Mouse (Mus musculus) liver, adult 2 months (tissue): ENCODE measurements around the gene Fbxo33. TPM values are rescaled to one million over a fixed set of nuclear protein-coding genes. Genes with fewer than 3 reads are reported as not detected.

ENCODE experiments used
- DNase-seq: peaks from one replicate; pipeline ENCODE4 v3.0.0-alpha.2; 2011; ENCODE audit warnings: low read depth, low spot score; ENCODE audit errors: extremely low read depth
- H3K27ac ChIP-seq: fragments of 200-500 bp; replicated peaks from 2 replicates; pipeline ENCODE4 v1.5.1; 2012; ENCODE audit warnings: low read depth, mild to moderate bottlenecking, control low read depth, inconsistent platforms, low read length; ENCODE audit not compliant: insufficient read depth
- H3K27me3 ChIP-seq: fragments of 200-500 bp; 2 replicates; pipeline ENCODE4 v1.6.1; 2012; ENCODE audit warnings: mild to moderate bottlenecking, moderate library complexity, low read length, inconsistent platforms; ENCODE audit not compliant: control insufficient read depth, insufficient read depth
- H3K36me3 ChIP-seq: fragments of 200-500 bp; 2 replicates; pipeline ENCODE4 v1.6.1; 2012; ENCODE audit warnings: low read length, inconsistent platforms; ENCODE audit not compliant: control insufficient read depth, insufficient read depth
- H3K4me1 ChIP-seq: fragments of 200-500 bp; 2 replicates; pipeline ENCODE4 v1.6.1; 2011; ENCODE audit warnings: low read length; ENCODE audit not compliant: control insufficient read depth, insufficient read depth
- H3K4me3 ChIP-seq: fragments of 200-500 bp; 2 replicates; pipeline ENCODE4 v1.5.1; 2011; ENCODE audit warnings: low read depth, mild to moderate bottlenecking, control low read depth, low read length, moderate library complexity; ENCODE audit not compliant: insufficient read depth
- H3K79me2 ChIP-seq: fragments of 200-500 bp; 2 replicates; pipeline ENCODE4 v1.6.1; 2012; ENCODE audit warnings: inconsistent platforms, mild to moderate bottlenecking, low read length, moderate library complexity; ENCODE audit not compliant: control insufficient read depth, insufficient read depth
- H3K9ac ChIP-seq: fragments of 200-500 bp; 2 replicates; pipeline ENCODE4 v1.6.1; 2012; ENCODE audit warnings: low read depth, mild to moderate bottlenecking, control low read depth, inconsistent platforms, low read length
- CTCF ChIP-seq: fragments of 200-500 bp; IDR thresholded peaks from 2 replicates; pipeline ENCODE4 v1.5.1; 2011; ENCODE audit warnings: low read depth, low read length, control low read depth
- POLR2A ChIP-seq: fragments of 200-500 bp; IDR thresholded peaks from 2 replicates; pipeline ENCODE4 v1.6.1; 2011; ENCODE audit warnings: low read length, control low read depth; ENCODE audit not compliant: insufficient read depth; ENCODE audit errors: extremely low read depth
- WGBS: fragments of 180-500 bp; shearing (Covaris S2); methylation state at CpG from one replicate; pipeline ENCODE4 v1.1.7; 2018; 5-methylcytosine and 5-hydroxymethylcytosine counted together
- polyA plus RNA-seq: library from polyadenylated mRNA; depleted of rRNA; stranded (reverse); fragments of >200 nt; gene quantifications from 2 replicates; pipeline ENCODE4 v1.2.3, GENCODE M21; 2012
- total RNA-seq: library from RNA; depleted of rRNA; stranded (reverse); fragments of >200 nt; gene quantifications from 2 replicates; pipeline ENCODE4 v1.2.3, GENCODE M21; 2014

Fbxo33 gene
- total and polyA plus RNA-seq, 2 experiments: 5.1 to 19.1 TPM

GRCm38 (mm10) chr12:59195065-59195464 is 24.5 kb downstream of the Fbxo33 start:
- TF ChIP-seq CTCF (no peak), POLR2A (no peak)
- Histone ChIP-seq H3K27me3 (no peaks in the 10 kb centered on the region), H3K27ac (peak overlapping the region; percentile 68), H3K36me3 (peaks cover 34% of the 10 kb centered on the region), H3K4me1 (peaks cover 17% of the 10 kb centered on the region), H3K4me3 (no peak overlapping the region), H3K9ac (no peak overlapping the region), H3K79me2 (no peaks in the 10 kb centered on the region)
- 28% methylated on average over 4 of the region's 4 CpGs for WGBS
- DNase-seq: peak; percentile 87

GRCm38 (mm10) chr12:59194341-59195003 is 25.1 kb downstream of the Fbxo33 start:
- no peak for DNase-seq
- Histone ChIP-seq H3K79me2 (no peaks in the 10 kb centered on the region), H3K27me3 (no peaks in the 10 kb centered on the region), H3K9ac (peak overlapping the region; percentile 12; the same call in 1 of the 2 replicates), H3K27ac (peak overlapping the region; percentile 79), H3K4me1 (peaks cover 17% of the 10 kb centered on the region), H3K36me3 (peaks cover 37% of the 10 kb centered on the region), H3K4me3 (no peak overlapping the region)
- TF ChIP-seq CTCF: no peak
- TF ChIP-seq POLR2A: no peak
- WGBS: 29% methylated on average over 9 of the region's 9 CpGs

GRCm38 (mm10) chr12:59193637-59194036 is 25.9 kb downstream of the Fbxo33 start:
- Histone ChIP-seq H3K27me3 (no peaks in the 10 kb centered on the region), H3K4me1 (peaks cover 17% of the 10 kb centered on the region), H3K27ac (0 out of 2 replicates have a peak overlapping the region, but pooled peaks have one; percentile 19), H3K4me3 (no peak overlapping the region), H3K79me2 (no peaks in the 10 kb centered on the region), H3K9ac (no peak overlapping the region), H3K36me3 (peaks cover 38% of the 10 kb centered on the region)
- WGBS: 63% methylated on average over 3 of the region's 3 CpGs
- TF ChIP-seq POLR2A (no peak), CTCF (no peak)
- DNase-seq: peak; percentile 31

GRCm38 (mm10) chr12:59188086-59188682 is 31.3 kb downstream of the Fbxo33 start:
- DNase-seq: no peak
- no peaks in the 10 kb centered on the region; the same call in 1 of the 2 replicates for H3K79me2 ChIP-seq
- H3K36me3 ChIP-seq: peaks cover 70% of the 10 kb centered on the region
- H3K9ac ChIP-seq: no peak overlapping the region
- no peak overlapping the region for H3K4me3 ChIP-seq
- WGBS: 87% methylated on average over 12 of the region's 12 CpGs
- H3K27me3 ChIP-seq: no peaks in the 10 kb centered on the region
- TF ChIP-seq CTCF (no peak), POLR2A (no peak)
- no peak overlapping the region for H3K27ac ChIP-seq
- peaks cover 3% of the 10 kb centered on the region; the same call in 1 of the 2 replicates for H3K4me1 ChIP-seq

GRCm38 (mm10) chr12:59177814-59178213 is 41.7 kb downstream of the Fbxo33 start:
- WGBS: 95% methylated on average over 3 of the region's 3 CpGs
- no peak overlapping the region for H3K9ac ChIP-seq
- no peaks in the 10 kb centered on the region for H3K4me1 ChIP-seq
- TF ChIP-seq CTCF: no peak
- TF ChIP-seq POLR2A: no peak
- peaks cover 79% of the 10 kb centered on the region for H3K36me3 ChIP-seq
- no peaks in the 10 kb centered on the region for H3K27me3 ChIP-seq
- 0 out of 2 replicates have a peak, but pooled peaks cover 8% of the 10 kb centered on the region for H3K79me2 ChIP-seq
- DNase-seq: no peak
- H3K27ac ChIP-seq: no peak overlapping the region
- H3K4me3 ChIP-seq: no peak overlapping the region

GRCm38 (mm10) chr12:59169935-59170334 is 49.6 kb downstream of the Fbxo33 start:
- Histone ChIP-seq H3K4me1 (no peaks in the 10 kb centered on the region), H3K79me2 (no peaks in the 10 kb centered on the region; the same call in 1 of the 2 replicates), H3K4me3 (no peak overlapping the region), H3K27ac (no peak overlapping the region), H3K36me3 (peaks cover 57% of the 10 kb centered on the region), H3K27me3 (no peaks in the 10 kb centered on the region), H3K9ac (no peak overlapping the region)
- no peak for DNase-seq
- TF ChIP-seq CTCF (no peak), POLR2A (no peak)
- 86% methylated on average over 4 of the region's 4 CpGs for WGBS
